In the genomic region with DNA sequence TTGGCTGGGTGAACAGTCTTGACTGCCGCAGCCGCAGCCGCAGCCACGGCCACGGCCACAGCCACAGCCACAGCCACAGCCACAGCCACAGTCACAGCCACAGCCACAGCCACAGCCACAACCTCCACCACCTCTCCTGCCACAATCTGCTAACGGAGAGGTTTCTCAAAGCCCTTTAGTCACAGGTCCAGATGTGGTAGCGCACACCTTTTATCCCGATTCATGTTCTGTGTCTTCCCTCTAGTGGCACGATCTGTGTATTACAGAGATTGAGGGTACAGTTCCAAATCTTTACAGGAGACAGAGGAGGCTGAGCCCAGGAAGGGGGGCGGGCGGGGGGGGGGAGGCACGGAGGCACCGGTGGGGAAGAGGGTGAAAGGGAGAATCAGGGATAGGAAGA, we compare ENCODE assay signal across 8 mouse cellular contexts. TPM values are rescaled to one million over a fixed set of nuclear protein-coding genes. Genes with fewer than 3 reads are reported as not detected.
DNase-seq lines count a peak whose midpoint lies in the region; TF ChIP-seq lines count a peak whose summit lies in the region.

No protein-coding gene starts in this region.

- no peak overlapping the region for H3K9ac ChIP-seq in heart, adult 2 months (ENCODE audit: low read depth, low read length)
- no peak overlapping the region for H3K9ac ChIP-seq in CH12.LX (ENCODE audit: insufficient read depth, low read depth)

- H3K9me3 ChIP-seq in CH12.LX (replicated peaks; ENCODE audit: low read length): peaks cover 11% of the 10 kb centered on the region

- TF ChIP-seq RAD21 in CH12.LX (IDR thresholded peaks at IDR 0.05; ENCODE audit: low read depth, low read length): peak; percentile 70

- H3K36me3 ChIP-seq in heart, adult 2 months (ENCODE audit: control insufficient read depth, insufficient read depth, low read length): no peaks in the 10 kb centered on the region
- H3K36me3 ChIP-seq in CH12.LX (replicated peaks in 1 of 2; ENCODE audit: control insufficient read depth in 1 of 2, insufficient read depth in 1 of 2, low read length in 1 of 2): no peaks in the 10 kb centered on the region

- no peak overlapping the region for H3K27ac ChIP-seq in heart, adult 2 months
- H3K27ac ChIP-seq in CH12.LX (ENCODE audit: insufficient read depth, low read depth): no peak overlapping the region

- no peaks in the 10 kb centered on the region for H3K79me2 ChIP-seq in heart, adult 2 months (replicated peaks; ENCODE audit: control insufficient read depth, insufficient read depth, low read length)
- no peaks in the 10 kb centered on the region for H3K79me2 ChIP-seq in CH12.LX (replicated peaks; ENCODE audit: control insufficient read depth, extremely low read depth, insufficient read depth, poor library complexity, severe bottlenecking)

- TF ChIP-seq EP300 in heart, adult 2 months (IDR thresholded peaks at IDR 0.05; ENCODE audit: insufficient read depth, low read depth, low read length): no peak
- TF ChIP-seq EP300 in CH12.LX (IDR thresholded peaks at IDR 0.05; ENCODE audit: low read length): no peak

- H3K27me3 ChIP-seq in heart, adult 2 months (ENCODE audit: control insufficient read depth, insufficient read depth, low read length): no peaks in the 10 kb centered on the region
- peaks cover 6% of the 10 kb centered on the region for H3K27me3 ChIP-seq in CH12.LX (replicated peaks)

- in situ Hi-C loops in CH12.LX (cut with MboI; ENCODE audit: low pct_ligation_motif_present, low pct_unique_long_range_greater_than_20kb, low sequenced_read_pairs): loop anchor here (5.0 kb wide), 1 partner anchor 56 kb away; no protein-coding TSS in a partner anchor

- peak in 1 of 2 experiments; percentile 34 for DNase-seq in heart, adult 2 months
- no peak for DNase-seq in heart, postnatal 25 days (ENCODE audit: low spot score)
- peak; percentile 38 for DNase-seq in CH12.LX (ENCODE audit: extremely low read depth)
- DNase-seq in brain, embryonic 14.5 days (ENCODE audit: low read depth): peak; percentile 61
- peak; percentile 44 for DNase-seq in gastrocnemius, postnatal 10 days
- peak; percentile 62 to 66 for DNase-seq in kidney, postnatal 4 days
- peak; percentile 89 for DNase-seq in lung, postnatal 36 days
- peak; percentile 68 for DNase-seq in thymus, postnatal 4 days

- TF ChIP-seq POLR2A in heart, adult 2 months (IDR thresholded peaks at IDR 0.05; ENCODE audit: insufficient read depth, low read depth, low read length): no peak
- TF ChIP-seq POLR2A in CH12.LX (IDR thresholded peaks at IDR 0.05; ENCODE audit: low read depth, low read length): no peak
- no peak for TF ChIP-seq POLR2A in brain, embryonic 14.5 days (IDR thresholded peaks at IDR 0.05; ENCODE audit: borderline replicate concordance, extremely low read depth, insufficient read depth, insufficient read length, poor library complexity, severe bottlenecking)

- no peak overlapping the region for H3K4me3 ChIP-seq in heart, adult 2 months
- no peak overlapping the region for H3K4me3 ChIP-seq in CH12.LX (replicated peaks in 1 of 3; ENCODE audit: low read depth in 2 of 3, low read length in 2 of 3, poor library complexity in 1 of 3)

- H3K4me1 ChIP-seq in heart, adult 2 months (ENCODE audit: control insufficient read depth, insufficient read depth, low read length): no peaks in the 10 kb centered on the region
- H3K4me1 ChIP-seq in CH12.LX (ENCODE audit: control insufficient read depth in 1 of 2, insufficient read depth in 2 of 2): peaks cover 4 to 7% of the 10 kb centered on the region in 2 experiments

- no peak overlapping the region for H3K4me2 ChIP-seq in CH12.LX (ENCODE audit: insufficient read depth, low read depth, poor library complexity, severe bottlenecking)

- dilution Hi-C loops in CH12.LX (cut with MboI; ENCODE audit: extremely low pct_ligation_motif_present, extremely low pct_unique_long_range_greater_than_20kb, low sequenced_read_pairs): no loop called here

- TF ChIP-seq CTCF in heart, adult 2 months (IDR thresholded peaks at IDR 0.05): peak; percentile 73
- TF ChIP-seq CTCF in CH12.LX (conservative IDR thresholded peaks at IDR 0.05 in 1 of 2, IDR thresholded peaks at IDR 0.05 in 1 of 2; ENCODE audit: low read depth in 2 of 2, low read length in 2 of 2): peak in 1 of 2 experiments; percentile 70; a peak in 2 of 4 replicates
- peak; percentile 58; the same call in 1 of the 2 replicates for TF ChIP-seq CTCF in brain, embryonic 14.5 days (IDR thresholded peaks at IDR 0.05; ENCODE audit: borderline replicate concordance, extremely low read depth, insufficient read depth, insufficient read length)

- intact Hi-C loops in heart, adult 2 months (cut with DNase I): loop anchor here (1.0 kb wide), 2 partner anchors 56 to 138 kb away; no protein-coding TSS in a partner anchor
- intact Hi-C loops in heart, postnatal 25 days (cut with DNase I): loop anchor here (1.0 to 2.0 kb wide), 2 partner anchors 56 to 138 kb away; no protein-coding TSS in a partner anchor

- WGBS in heart, adult 2 months: 39% methylated on average over 12 of the region's 13 CpGs

TF ChIP-seq in CH12.LX, 34 proteins besides CTCF, POLR2A, EP300 and RAD21:
- TF ChIP-seq KAT2A (IDR thresholded peaks at IDR 0.05; ENCODE audit: insufficient replicate concordance, low read length) (no peak), SMC3 (IDR thresholded peaks at IDR 0.05; ENCODE audit: low read depth, low read length) (peak; percentile 72)

RNA-seq across cellular contexts. Expression of gene Tacr2, which starts 9.3 kb away (rescaled TPM):
- total RNA-seq in heart, adult 2 months (2021): not detected
- not detected in 2 replicates for polyA plus RNA-seq in heart, adult 2 months (2012; rRNA removed)
- not detected for total RNA-seq in heart, postnatal 25 days (2021)
- total RNA-seq in CH12.LX (2012; rRNA removed): 0.04 TPM in 2 replicates
- total RNA-seq in CH12.LX (2014; rRNA removed): 0.14 and 0.24 TPM in 2 replicates
- 0.13 TPM in 1 of 2 replicates, not detected in the other for polyA plus RNA-seq in CH12.LX (2012; ENCODE audit: insufficient read length, low read depth)
- polyA plus RNA-seq in brain, embryonic 14.5 days (2012; rRNA removed): not detected in 2 replicates
- total RNA-seq in gastrocnemius, postnatal 10 days (2021): not detected

RNA-seq across cellular contexts. Expression of gene Tspan15, which starts 11.8 kb away (rescaled TPM):
- total RNA-seq in heart, adult 2 months (2021): 1 to 10 TPM; 6.1 to 8.1 TPM
- polyA plus RNA-seq in heart, adult 2 months (2012; rRNA removed): 17.7 and 19.1 TPM in 2 replicates
- total RNA-seq in heart, postnatal 25 days (2021): 1 to 10 TPM; 8.3 to 8.6 TPM
- total RNA-seq in CH12.LX (2012; rRNA removed) (0.08 and 0.30 TPM in 2 replicates), CH12.LX (2014; rRNA removed) (0.12 TPM in 1 of 2 replicates, not detected in the other)
- not detected in 2 replicates for polyA plus RNA-seq in CH12.LX (2012; ENCODE audit: insufficient read length, low read depth)
- polyA plus RNA-seq in brain, embryonic 14.5 days (2012; rRNA removed): 18.6 and 19.0 TPM in 2 replicates
- 10 to 100 TPM; 16.4 to 19.3 TPM for total RNA-seq in gastrocnemius, postnatal 10 days (2021)

Comparison
In these comparisons a context has a peak if more than half of its experiments do, and no peak if none do; other contexts are left out.
1. RNA of gene Tspan15, which starts 11.8 kb away (total RNA-seq): 16.4 to 19.3 TPM in gastrocnemius, postnatal 10 days, 8.3 to 8.6 TPM in heart, postnatal 25 days and 6.1 to 8.1 TPM in heart, adult 2 months; 0.08 to 0.30 TPM in CH12.LX; every median in the first group is over 4 times any median in the second.